Mouse (Mus musculus): ENCODE results near the gene Msln. TPM values are rescaled to one million over a fixed set of nuclear protein-coding genes. Genes with fewer than 3 reads are reported as not detected.

The Msln gene
- polyA plus RNA-seq (2012; rRNA removed) = 33.2 and 39.7 TPM in 2 replicates

GRCm38 (mm10) chr17:25754241-25754640 is at the start of gene Msln:
Gene Msln (minus strand): TSS chr17:25754378.

GRCm38 (mm10) chr17:25796951-25797369 is 42.8 kb upstream of the Msln start, which contains the start of gene Metrn:
Gene Metrn (minus strand): TSS chr17:25797136.

GRCm38 (mm10) chr17:25795609-25796092 is 41.5 kb upstream of the Msln start, which contains the start of gene AC134908.4:
Gene AC134908.4 (minus strand): TSS chr17:25795659.

GRCm38 (mm10) chr17:25792615-25793014 is 38.4 kb upstream of the Msln start, which contains the start of gene Fam173a:
Gene Fam173a (minus strand): TSS chr17:25792901.

GRCm38 (mm10) chr17:25786280-25786679 is 32.1 kb upstream of the Msln start, which contains the start of gene Ccdc78:
Gene Ccdc78 (plus strand): TSS chr17:25786580.

GRCm38 (mm10) chr17:25785281-25785745 is 31.1 kb upstream of the Msln start, which contains the start of gene Haghl:
Gene Haghl (minus strand): TSS chr17:25785673.

GRCm38 (mm10) chr17:25773549-25774120 is 19.5 kb upstream of the Msln start, which contains the start of gene Narfl:
Gene Narfl (plus strand): TSS chr17:25773776.

GRCm38 (mm10) chr17:25735745-25736144 is 18.4 kb downstream of the Msln start, which contains the start of gene Mslnl:
Gene Mslnl (plus strand): TSS chr17:25736042.

GRCm38 (mm10) chr17:25727265-25728008 is 26.7 kb downstream of the Msln start, which contains the start of the genes Chtf18 and Rpusd1:
Gene Chtf18 (minus strand): TSS chr17:25727419.
Gene Rpusd1 (plus strand): TSS chr17:25727670.

GRCm38 (mm10) chr17:25716711-25717637 is 37.2 kb downstream of the Msln start, which contains the start of gene Gng13:
Gene Gng13 (plus strand): TSS chr17:25717171.

Other genes with a start within 250 kb of the Msln start
- 4.4 and 5.8 TPM in 2 replicates for gene Sox8, start 183.7 kb downstream of the Msln start, polyA plus RNA-seq (2012; rRNA removed)
- 22.7 and 27.2 TPM in 2 replicates for gene Lmf1, start 175.3 kb downstream of the Msln start, polyA plus RNA-seq (2012; rRNA removed)
- 2.7 and 3.5 TPM in 2 replicates for gene Gng13, start 37.2 kb downstream of the Msln start, polyA plus RNA-seq (2012; rRNA removed)
- 12.0 and 22.1 TPM in 2 replicates for gene Chtf18, start 27.0 kb downstream of the Msln start, polyA plus RNA-seq (2012; rRNA removed)
- 82.3 and 86.0 TPM in 2 replicates for gene Rpusd1, start 26.7 kb downstream of the Msln start, polyA plus RNA-seq (2012; rRNA removed)
- gene Mslnl, start 18.3 kb downstream of the Msln start, polyA plus RNA-seq (2012; rRNA removed) = 0.94 and 1.2 TPM in 2 replicates
- gene Narfl, start 19.4 kb upstream of the Msln start, polyA plus RNA-seq (2012; rRNA removed) = 24.6 and 29.5 TPM in 2 replicates
- 86.4 and 90.9 TPM in 2 replicates for gene Haghl, start 31.3 kb upstream of the Msln start, polyA plus RNA-seq (2012; rRNA removed)
- 17.5 and 18.6 TPM in 2 replicates for gene Ccdc78, start 32.2 kb upstream of the Msln start, polyA plus RNA-seq (2012; rRNA removed)
- 159 and 201 TPM in 2 replicates for gene Fam173a, start 38.5 kb upstream of the Msln start, polyA plus RNA-seq (2012; rRNA removed)
- 2.5 TPM in 1 of 2 replicates, not detected in the other for gene AC134908.4, start 41.3 kb upstream of the Msln start, polyA plus RNA-seq (2012; rRNA removed)
- 100 and 135 TPM in 2 replicates for gene Metrn, start 42.8 kb upstream of the Msln start, polyA plus RNA-seq (2012; rRNA removed)
- gene Fbxl16, start 54.7 kb upstream of the Msln start, polyA plus RNA-seq (2012; rRNA removed) = 5.4 and 6.6 TPM in 2 replicates
- gene Wdr24, start 69.2 kb upstream of the Msln start, polyA plus RNA-seq (2012; rRNA removed) = 58.5 and 62.1 TPM in 2 replicates
- gene Jmjd8, start 74.5 kb upstream of the Msln start, polyA plus RNA-seq (2012; rRNA removed) = 68.4 and 97.3 TPM in 2 replicates
- gene Stub1, start 79.0 kb upstream of the Msln start, polyA plus RNA-seq (2012; rRNA removed) = 198 and 215 TPM in 2 replicates
- gene Rhbdl1, start 82.9 kb upstream of the Msln start, polyA plus RNA-seq (2012; rRNA removed) = 62.2 and 86.4 TPM in 2 replicates
- 92.8 and 93.1 TPM in 2 replicates for gene Gm20683, start 87.4 kb upstream of the Msln start, polyA plus RNA-seq (2012; rRNA removed)
- gene Rhot2, start 90.5 kb upstream of the Msln start, polyA plus RNA-seq (2012; rRNA removed) = 128 and 135 TPM in 2 replicates
- 96.6 and 108 TPM in 2 replicates for gene Wdr90, start 107.1 kb upstream of the Msln start, polyA plus RNA-seq (2012; rRNA removed)
- gene Mcrip2, start 114.4 kb upstream of the Msln start, polyA plus RNA-seq (2012; rRNA removed) = 280 and 319 TPM in 2 replicates
- gene Mettl26, start 120.7 kb upstream of the Msln start, polyA plus RNA-seq (2012; rRNA removed) = 252 TPM in 2 replicates
- 2.3 and 3.1 TPM in 2 replicates for gene Wfikkn1, start 126.5 kb upstream of the Msln start, polyA plus RNA-seq (2012; rRNA removed)
- 55.7 and 59.0 TPM in 2 replicates for gene Rab40c, start 165.3 kb upstream of the Msln start, polyA plus RNA-seq (2012; rRNA removed)
- 167 and 173 TPM in 2 replicates for gene Pigq, start 190.6 kb upstream of the Msln start, polyA plus RNA-seq (2012; rRNA removed)
- gene Nhlrc4, start 190.6 kb upstream of the Msln start, polyA plus RNA-seq (2012; rRNA removed) = 30.0 and 56.2 TPM in 2 replicates
- gene A930017K11Rik, start 198.2 kb upstream of the Msln start, polyA plus RNA-seq (2012; rRNA removed) = 0.11 and 0.17 TPM in 2 replicates
- 76.4 and 78.9 TPM in 2 replicates for gene Capn15, start 231.4 kb upstream of the Msln start, polyA plus RNA-seq (2012; rRNA removed)

Data from ovary, adult 2 months (tissue).